Mouse (Mus musculus) embryonic facial prominence, embryonic 15.5 days (tissue): ENCODE measurements at regions not wholly inside any gene's neighbourhood (a gene's known extent, or its start where the extent isn't known, plus 50 kb on each side); places are given as distances from the start of the nearest gene placed in this dataset.

Source experiments
- ATAC-seq: fragments of 200-750 bp; cut with Nextera tagmentation; 2 replicates; pipeline ENCODE4 v1.8.0; 2017; ENCODE audit warnings: low read depth, moderate TSS enrichment; ENCODE audit not compliant: insufficient number of reproducible peaks, low FRiP score, low TSS enrichment
- H3K27ac ChIP-seq: fragments of 300-500 bp; sonication (generic); replicated peaks from 2 replicates; pipeline ENCODE4 v1.5.1; 2015; ENCODE audit warnings: mild to moderate bottlenecking, inconsistent platforms
- H3K27me3 ChIP-seq: fragments of 300-500 bp; sonication (generic); 2 replicates; pipeline ENCODE4 v1.6.1; 2015; ENCODE audit warnings: inconsistent platforms
- H3K36me3 ChIP-seq: fragments of 300-500 bp; sonication (generic); 2 replicates; pipeline ENCODE4 v1.6.1; 2015; ENCODE audit warnings: mild to moderate bottlenecking, inconsistent platforms
- H3K4me1 ChIP-seq: fragments of 300-500 bp; sonication (generic); 2 replicates; pipeline ENCODE4 v1.6.1; 2015; ENCODE audit warnings: inconsistent platforms
- H3K4me2 ChIP-seq: fragments of 300-500 bp; sonication (generic); replicated peaks from 2 replicates; pipeline ENCODE4 v1.6.1; 2015; ENCODE audit warnings: mild to moderate bottlenecking, inconsistent platforms
- H3K4me3 ChIP-seq: fragments of 300-500 bp; sonication (generic); replicated peaks from 2 replicates; pipeline ENCODE4 v1.5.1; 2015; ENCODE audit warnings: mild to moderate bottlenecking, inconsistent platforms
- H3K9ac ChIP-seq: fragments of 300-500 bp; sonication (generic); 2 replicates; pipeline ENCODE4 v1.6.1; 2015; ENCODE audit warnings: inconsistent platforms
- H3K9me3 ChIP-seq: fragments of 300-500 bp; sonication (generic); replicated peaks from 2 replicates; pipeline ENCODE4 v1.6.1; 2016; ENCODE audit warnings: inconsistent platforms
- WGBS: fragments of 180-500 bp; shearing (Covaris S2); methylation state at CpG from one replicate; pipeline ENCODE4 v1.1.7; 2015; 5-methylcytosine and 5-hydroxymethylcytosine counted together

- H3K27me3 ChIP-seq, result no peaks in the 10 kb centered on the region
- no peak overlapping the region for H3K27ac ChIP-seq
- H3K4me1 ChIP-seq, result no peaks in the 10 kb centered on the region
- no peaks in the 10 kb centered on the region for H3K36me3 ChIP-seq
- H3K9me3 ChIP-seq, result no peaks in the 10 kb centered on the region
- H3K9ac ChIP-seq, result no peak overlapping the region
- ATAC-seq, result no peak
- WGBS, result 63% methylated on average over 6 of the region's 6 CpGs
- H3K4me2 ChIP-seq, result no peak overlapping the region
- H3K4me3 ChIP-seq, result no peak overlapping the region
Measured at GRCm38 (mm10) chr9:53045788-53046187, 202.1 kb downstream of the Ddx10 start.

DNA sequence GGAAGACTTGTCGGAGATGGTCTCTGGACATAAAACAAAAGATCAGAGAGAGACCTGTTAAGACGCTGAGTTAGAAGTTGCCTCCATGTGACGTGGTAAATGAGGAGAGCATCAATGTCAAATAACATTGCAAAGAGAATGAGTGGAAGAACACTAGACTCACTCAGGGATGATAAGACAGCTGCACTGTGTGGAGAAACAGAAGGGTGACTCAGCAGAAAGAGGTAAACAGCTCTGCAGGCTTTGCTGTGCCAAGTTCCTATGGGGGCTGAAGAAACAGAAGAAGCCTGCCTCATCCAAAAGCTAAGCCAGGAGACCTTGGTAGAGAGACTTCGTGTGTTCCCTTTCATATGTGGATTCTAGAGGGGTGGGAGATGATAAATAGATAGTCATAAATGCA is 214.1 kb downstream of the Ddx10 start:
- ATAC-seq, result no peak

DNA sequence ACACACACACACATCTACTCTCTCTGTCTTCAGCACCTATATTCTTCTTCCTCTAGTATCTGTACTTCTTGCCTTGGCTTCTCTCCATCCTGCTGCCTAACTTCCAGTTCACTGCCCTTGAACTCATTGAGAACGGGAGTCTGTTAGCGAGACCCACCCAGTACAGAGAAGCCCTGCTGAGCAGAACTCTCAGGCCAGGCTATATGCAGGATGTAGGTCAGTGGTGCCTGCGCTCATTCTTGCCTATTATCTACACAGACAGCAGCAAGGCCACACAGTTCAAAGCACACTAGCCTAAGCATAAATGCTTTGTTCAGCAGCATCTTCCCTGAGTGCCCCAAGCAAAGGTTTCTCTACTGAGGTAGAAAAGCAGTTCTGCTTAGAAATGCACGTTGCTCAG is 225.8 kb downstream of the Ddx10 start:
- Histone ChIP-seq H3K9me3 (no peaks in the 10 kb centered on the region), H3K4me2 (no peak overlapping the region), H3K4me3 (no peak overlapping the region), H3K4me1 (no peaks in the 10 kb centered on the region), H3K27ac (no peak overlapping the region), H3K36me3 (no peaks in the 10 kb centered on the region), H3K27me3 (no peaks in the 10 kb centered on the region), H3K9ac (no peak overlapping the region)
- ATAC-seq, result no peak
- 79% methylated on average over 4 of the region's 4 CpGs for WGBS

More for the DNA sequence above, 214.1 kb downstream of the Ddx10 start:
- Histone ChIP-seq H3K9ac (no peak overlapping the region), H3K4me2 (no peak overlapping the region), H3K4me3 (no peak overlapping the region), H3K27me3 (no peaks in the 10 kb centered on the region), H3K9me3 (no peaks in the 10 kb centered on the region), H3K4me1 (no peaks in the 10 kb centered on the region), H3K36me3 (no peaks in the 10 kb centered on the region), H3K27ac (no peak overlapping the region)
- WGBS, result 83% methylated on average over 4 of the region's 4 CpGs

GRCm38 (mm10) chr9:53010741-53011140 is 237.1 kb downstream of the Ddx10 start:
- ATAC-seq, result no peak
- Histone ChIP-seq H3K36me3 (no peaks in the 10 kb centered on the region), H3K4me2 (no peak overlapping the region), H3K4me3 (no peak overlapping the region), H3K9ac (no peak overlapping the region), H3K27ac (no peak overlapping the region), H3K27me3 (no peaks in the 10 kb centered on the region), H3K9me3 (no peaks in the 10 kb centered on the region), H3K4me1 (no peaks in the 10 kb centered on the region)
- 88% methylated on average over 9 of the region's 9 CpGs for WGBS

DNA sequence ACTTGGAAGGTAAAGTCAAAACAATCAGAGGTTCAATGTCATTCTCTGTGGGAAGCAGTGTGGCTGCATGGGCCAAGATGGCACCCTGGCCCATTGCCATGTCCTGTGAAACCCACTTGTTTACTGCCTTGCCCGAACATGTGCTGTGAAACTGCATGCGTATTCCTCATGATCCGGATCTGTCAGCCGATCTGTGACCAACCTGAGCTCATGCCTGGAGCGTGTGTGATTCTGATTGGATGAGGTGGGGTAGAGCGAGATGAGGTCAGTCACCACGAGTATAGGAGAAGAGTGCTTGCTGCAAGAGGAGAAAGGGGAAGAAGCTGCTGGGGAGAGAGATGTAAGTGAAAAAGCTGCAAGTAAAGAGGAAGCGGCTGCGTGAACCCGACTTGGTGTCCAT is 240.5 kb downstream of the Ddx10 start:
- no peak for ATAC-seq
- Histone ChIP-seq H3K4me3 (no peak overlapping the region), H3K9me3 (no peaks in the 10 kb centered on the region), H3K36me3 (no peaks in the 10 kb centered on the region), H3K27me3 (no peaks in the 10 kb centered on the region), H3K9ac (no peak overlapping the region), H3K4me2 (no peak overlapping the region), H3K27ac (no peak overlapping the region), H3K4me1 (no peaks in the 10 kb centered on the region)
- 83% methylated on average over 10 of the region's 10 CpGs for WGBS

DNA sequence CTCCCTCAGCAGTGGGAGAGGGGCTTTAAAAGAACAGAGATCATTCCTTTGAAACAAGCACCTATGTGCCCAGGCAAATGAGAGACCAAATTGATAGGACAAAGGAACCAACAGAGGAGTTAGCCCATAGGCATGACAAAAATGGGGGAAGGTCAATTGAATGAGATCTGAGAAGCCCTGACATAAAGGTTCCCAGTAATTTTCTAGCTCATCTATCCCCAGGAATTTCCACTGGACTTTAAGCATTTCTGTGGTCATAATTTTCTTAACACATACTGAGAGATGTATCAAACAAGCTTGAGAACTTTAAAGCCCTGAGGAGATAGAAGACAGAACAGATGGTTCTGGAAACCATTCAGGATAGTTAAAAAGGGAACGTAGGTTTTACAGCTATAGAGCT is 241.8 kb downstream of the Ddx10 start:
- H3K4me3 ChIP-seq, result no peak overlapping the region
- ATAC-seq, result no peak
- H3K9ac ChIP-seq, result no peak overlapping the region
- no peak overlapping the region for H3K27ac ChIP-seq
- H3K4me2 ChIP-seq, result no peak overlapping the region
- H3K4me1 ChIP-seq, result no peaks in the 10 kb centered on the region
- WGBS, result 67% methylated on average over 1 of the region's 1 CpGs
- no peaks in the 10 kb centered on the region for H3K36me3 ChIP-seq
- no peaks in the 10 kb centered on the region for H3K9me3 ChIP-seq
- H3K27me3 ChIP-seq, result no peaks in the 10 kb centered on the region

DNA sequence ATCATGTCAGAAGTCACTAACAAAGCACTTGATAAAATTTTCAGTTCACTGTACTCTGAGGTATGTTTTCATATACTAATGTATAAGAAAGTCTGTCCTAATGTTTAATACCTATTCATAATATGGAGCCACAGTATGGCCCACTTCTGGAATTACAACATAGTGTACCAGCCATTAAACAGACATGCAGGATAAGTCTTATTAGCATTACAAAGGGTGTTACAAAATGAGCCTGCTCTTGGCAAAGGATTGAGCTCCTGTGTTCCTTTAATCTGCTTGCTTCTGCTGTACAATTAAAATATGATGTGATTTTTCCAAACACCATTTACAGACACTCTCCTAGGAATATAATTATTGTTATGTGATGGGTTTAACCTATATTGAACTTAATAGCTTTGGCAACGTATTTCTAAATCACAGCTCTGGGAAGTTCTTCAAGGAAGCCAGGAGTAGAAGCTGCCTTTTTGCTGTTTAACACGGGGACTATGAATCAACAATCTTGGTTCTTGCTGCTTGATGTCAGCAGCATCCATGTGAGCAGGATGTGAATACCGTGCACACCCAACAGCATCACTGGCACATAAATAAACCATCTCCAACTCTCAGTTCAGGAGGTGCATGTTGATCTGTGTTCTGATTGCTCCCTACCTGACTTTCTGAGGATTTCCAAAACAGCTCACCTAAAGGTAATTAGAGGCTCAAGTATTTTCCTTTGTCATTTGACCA is 243.4 kb downstream of the Ddx10 start:
- Histone ChIP-seq H3K36me3 (no peaks in the 10 kb centered on the region), H3K27me3 (no peaks in the 10 kb centered on the region), H3K4me2 (no peak overlapping the region), H3K9ac (no peak overlapping the region), H3K27ac (no peak overlapping the region), H3K9me3 (no peaks in the 10 kb centered on the region), H3K4me1 (no peaks in the 10 kb centered on the region), H3K4me3 (no peak overlapping the region)
- no peak for ATAC-seq
- WGBS, result 73% methylated on average over 3 of the region's 3 CpGs

DNA sequence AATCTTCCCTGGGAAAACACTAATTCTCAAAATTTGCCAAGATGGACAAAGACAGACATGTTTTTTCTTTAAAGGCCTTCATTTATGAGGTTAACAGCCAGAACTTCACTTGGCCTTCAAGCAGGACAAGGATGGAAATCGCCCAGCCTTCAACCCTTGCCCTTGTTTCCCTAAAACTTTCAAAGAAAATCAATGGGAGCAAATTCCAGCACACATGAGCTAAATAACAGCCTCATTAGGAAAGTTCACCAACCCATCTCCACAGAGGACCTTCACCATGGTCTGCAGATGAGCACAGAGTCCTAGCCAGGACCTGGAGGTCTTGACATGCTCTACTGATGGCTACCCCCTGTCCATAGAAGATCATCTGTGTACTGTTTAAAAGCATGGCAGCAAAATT is 271.8 kb downstream of the Ddx10 start:
- no peaks in the 10 kb centered on the region for H3K4me1 ChIP-seq
- H3K4me2 ChIP-seq, result no peak overlapping the region
- no peaks in the 10 kb centered on the region for H3K27me3 ChIP-seq
- no peak overlapping the region for H3K9ac ChIP-seq
- no peak overlapping the region for H3K4me3 ChIP-seq
- ATAC-seq, result no peak
- no peak overlapping the region for H3K27ac ChIP-seq
- no peaks in the 10 kb centered on the region for H3K9me3 ChIP-seq
- 77% methylated on average over 1 of the region's 1 CpGs for WGBS
- H3K36me3 ChIP-seq, result no peaks in the 10 kb centered on the region

- Histone ChIP-seq H3K4me2 (no peak overlapping the region), H3K36me3 (no peaks in the 10 kb centered on the region), H3K4me3 (no peak overlapping the region), H3K9me3 (no peaks in the 10 kb centered on the region), H3K9ac (no peak overlapping the region), H3K27ac (no peak overlapping the region), H3K4me1 (no peaks in the 10 kb centered on the region), H3K27me3 (no peaks in the 10 kb centered on the region)
- no peak for ATAC-seq
- WGBS, result 82% methylated on average over 4 of the region's 4 CpGs
Measured at GRCm38 (mm10) chr9:52965631-52966030, 282.2 kb downstream of the Ddx10 start.

- H3K4me1 ChIP-seq, result no peaks in the 10 kb centered on the region
- H3K27me3 ChIP-seq, result no peaks in the 10 kb centered on the region
- H3K4me3 ChIP-seq, result no peak overlapping the region
- H3K27ac ChIP-seq, result no peak overlapping the region
- no peak overlapping the region for H3K9ac ChIP-seq
- no peaks in the 10 kb centered on the region for H3K36me3 ChIP-seq
- no peaks in the 10 kb centered on the region for H3K9me3 ChIP-seq
- 68% methylated on average over 6 of the region's 6 CpGs for WGBS
- ATAC-seq, result no peak
- H3K4me2 ChIP-seq, result no peak overlapping the region
Measured at GRCm38 (mm10) chr9:52959668-52960067, 280.1 kb upstream of the AI593442 start.

- H3K4me2 ChIP-seq, result no peak overlapping the region
- ATAC-seq, result peak; percentile 54; the same call in 1 of the 2 replicates
- no peak overlapping the region for H3K27ac ChIP-seq
- H3K4me1 ChIP-seq, result no peaks in the 10 kb centered on the region
- H3K4me3 ChIP-seq, result no peak overlapping the region
- 65% methylated on average over 1 of the region's 1 CpGs for WGBS
- no peak overlapping the region for H3K9ac ChIP-seq
- H3K36me3 ChIP-seq, result no peaks in the 10 kb centered on the region
- no peaks in the 10 kb centered on the region for H3K27me3 ChIP-seq
- no peaks in the 10 kb centered on the region for H3K9me3 ChIP-seq
Measured at GRCm38 (mm10) chr9:52957245-52957644, 277.7 kb upstream of the AI593442 start.

DNA sequence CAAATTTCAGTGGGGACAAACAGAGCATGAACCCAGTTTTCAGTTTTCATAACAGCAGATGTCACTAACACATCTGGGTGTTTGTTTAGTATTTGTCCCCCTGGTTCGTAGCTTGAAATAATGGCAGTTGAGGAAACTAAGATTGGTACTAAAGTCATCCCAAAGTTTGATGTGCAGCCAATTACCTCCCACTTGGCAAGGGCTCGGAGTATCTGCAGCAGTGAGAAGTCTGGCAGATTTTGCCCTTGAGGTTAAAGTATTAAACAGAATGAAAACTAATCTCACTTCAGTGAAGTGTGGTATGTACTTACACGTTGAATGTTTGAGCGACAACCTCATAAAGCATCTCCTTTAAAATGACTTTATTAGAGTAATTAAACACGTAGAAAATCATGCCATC is 264.5 kb upstream of the AI593442 start:
- peaks cover 12% of the 10 kb centered on the region for H3K4me1 ChIP-seq
- no peak overlapping the region for H3K9ac ChIP-seq
- no peaks in the 10 kb centered on the region for H3K27me3 ChIP-seq
- no peaks in the 10 kb centered on the region for H3K9me3 ChIP-seq
- H3K4me3 ChIP-seq, result no peak overlapping the region
- no peak overlapping the region for H3K27ac ChIP-seq
- no peaks in the 10 kb centered on the region for H3K36me3 ChIP-seq
- no peak for ATAC-seq
- no peak overlapping the region for H3K4me2 ChIP-seq
- 32% methylated on average over 5 of the region's 5 CpGs for WGBS
